Mouse (Mus musculus) lung, embryonic 16.5 days (tissue): ENCODE data around the gene AI481877. TPM values are rescaled to one million over a fixed set of nuclear protein-coding genes. Genes with fewer than 3 reads are reported as not detected.
A peak's percentile ranks its signal among the peaks of the same experiment; 100 is the strongest.

Source experiments
- ATAC-seq: fragments of 200-750 bp; cut with Nextera tagmentation; 2 replicates; pipeline ENCODE4 v1.8.0; 2017; ENCODE audit warnings: low read depth, mild to moderate bottlenecking, moderate library complexity
- H3K27ac ChIP-seq: fragments of 300-500 bp; sonication (generic); 2 replicates; pipeline ENCODE4 v1.5.1; 2014; ENCODE audit warnings: mild to moderate bottlenecking, control low read depth, low read length
- H3K27me3 ChIP-seq: fragments of 300-500 bp; sonication (generic); 2 replicates; pipeline ENCODE4 v1.6.1; 2014; ENCODE audit warnings: low read depth, low read length, mixed read lengths; ENCODE audit not compliant: control insufficient read depth, insufficient read depth
- H3K36me3 ChIP-seq: fragments of 300-500 bp; sonication (generic); 2 replicates; pipeline ENCODE4 v1.6.1; 2014; ENCODE audit warnings: low read length; ENCODE audit not compliant: control insufficient read depth, insufficient read depth
- H3K4me1 ChIP-seq: fragments of 300-500 bp; sonication (generic); replicated peaks from 2 replicates; pipeline ENCODE4 v1.6.1; 2014; ENCODE audit warnings: low read length, mixed read lengths; ENCODE audit not compliant: control insufficient read depth, insufficient read depth
- H3K4me2 ChIP-seq: fragments of 300-500 bp; sonication (generic); 2 replicates; pipeline ENCODE4 v1.6.1; 2014; ENCODE audit warnings: low read depth, low read length, control low read depth
- H3K4me3 ChIP-seq: fragments of 300-500 bp; sonication (generic); 2 replicates; pipeline ENCODE4 v1.5.1; 2014; ENCODE audit warnings: mild to moderate bottlenecking, low read length, control low read depth
- H3K9ac ChIP-seq: fragments of 300-500 bp; sonication (generic); 2 replicates; pipeline ENCODE4 v1.6.1; 2014; ENCODE audit warnings: low read length, control low read depth
- H3K9me3 ChIP-seq: fragments of 300-500 bp; sonication (generic); 2 replicates; pipeline ENCODE4 v1.6.1; 2016; ENCODE audit warnings: low read length; ENCODE audit not compliant: control insufficient read depth
- WGBS: fragments of 180-500 bp; shearing (Covaris S2); extraction: QIAGEN DNeasy Blood & Tissue Kit; methylation state at CpG from one replicate; pipeline ENCODE4 v1.1.7; 2014; 5-methylcytosine and 5-hydroxymethylcytosine counted together
- polyA plus RNA-seq: library from polyadenylated mRNA; unstranded; fragments of >200 nt; fragmentation: Nextera tagmentation; extraction: Ambion mirVana; gene quantifications from 2 replicates; pipeline ENCODE4 v1.2.1, GENCODE M21; 2015

The AI481877 gene
- polyA plus RNA-seq, 1 experiment from 2014 or later = not detected

DNA sequence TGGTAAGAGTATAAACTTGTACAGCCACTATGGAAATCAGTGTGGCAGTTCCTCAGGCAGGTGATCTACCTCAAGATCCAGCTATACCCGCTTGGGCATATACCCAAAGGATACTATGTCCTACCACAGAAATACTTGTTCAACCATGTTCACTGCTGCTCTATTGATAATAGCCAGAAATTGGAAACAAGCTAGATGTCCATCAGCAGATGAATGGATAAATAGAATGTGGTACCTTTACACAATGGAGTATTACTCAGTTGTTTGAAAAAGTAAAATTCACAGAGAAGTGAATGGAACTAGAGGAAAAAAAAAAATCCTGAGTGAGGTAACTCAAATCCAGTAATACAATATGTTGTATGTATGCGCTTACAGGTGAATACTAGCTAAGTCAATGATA is 34.6 kb downstream of the AI481877 start:
- 93% methylated on average over 2 of the region's 2 CpGs for whole genome bisulfite sequencing
- Histone ChIP-seq H3K36me3 (no peaks in the 10 kb centered on the region), H3K27me3 (no peaks in the 10 kb centered on the region), H3K4me2 (no peak overlapping the region), H3K4me1 (no peaks in the 10 kb centered on the region), H3K4me3 (no peak overlapping the region), H3K27ac (no peak overlapping the region), H3K9ac (no peak overlapping the region), H3K9me3 (no peaks in the 10 kb centered on the region)
- no peak for ATAC-seq

DNA sequence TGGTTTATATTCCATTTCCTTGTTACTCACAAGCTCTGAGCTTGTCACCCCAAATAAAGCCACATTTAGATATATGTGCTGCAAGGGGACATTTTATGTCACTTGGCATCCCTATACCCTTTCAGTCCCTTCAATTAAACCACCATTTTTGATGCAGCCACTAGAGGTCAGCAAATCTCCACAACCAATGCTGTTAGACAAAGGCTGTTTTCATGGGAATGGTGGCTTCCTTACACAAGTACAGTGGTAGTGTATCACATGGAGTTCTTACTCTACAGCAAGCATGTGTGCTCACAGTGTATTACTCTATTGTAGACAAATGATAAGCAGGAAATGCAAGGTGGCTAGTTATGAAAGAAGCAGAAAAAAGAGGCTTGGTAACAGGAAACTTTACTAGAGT is 42.4 kb downstream of the AI481877 start:
- Histone ChIP-seq H3K36me3 (no peaks in the 10 kb centered on the region), H3K27ac (no peak overlapping the region), H3K9me3 (no peaks in the 10 kb centered on the region), H3K4me3 (no peak overlapping the region), H3K4me1 (no peaks in the 10 kb centered on the region), H3K9ac (no peak overlapping the region), H3K4me2 (no peak overlapping the region), H3K27me3 (no peaks in the 10 kb centered on the region)
- peak; percentile 74 for ATAC-seq

DNA sequence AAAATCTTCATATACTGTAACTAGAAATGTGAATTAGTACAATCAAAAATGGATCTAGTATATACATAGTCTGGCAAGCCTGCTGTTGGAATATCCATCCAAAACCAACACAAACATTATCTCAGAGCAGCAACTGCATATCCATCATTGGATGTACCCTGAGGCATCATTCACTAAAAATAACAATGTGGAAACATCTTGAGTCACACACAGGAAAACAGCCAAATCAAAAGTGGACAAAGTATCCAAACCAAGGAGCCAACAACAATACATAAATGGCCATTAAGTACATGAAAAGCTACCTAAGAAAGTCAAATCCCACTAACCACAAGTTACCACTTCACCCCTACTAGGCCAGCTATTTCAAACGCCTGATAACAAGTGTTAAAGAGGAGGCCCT is 49.4 kb downstream of the AI481877 start:
- Histone ChIP-seq H3K4me2 (no peak overlapping the region), H3K27ac (0 out of 2 replicates have a peak overlapping the region, but pooled peaks have one; percentile 6), H3K4me1 (no peaks in the 10 kb centered on the region; the same call in 1 of the 2 replicates), H3K27me3 (no peaks in the 10 kb centered on the region), H3K4me3 (no peak overlapping the region), H3K9me3 (no peaks in the 10 kb centered on the region), H3K36me3 (no peaks in the 10 kb centered on the region), H3K9ac (no peak overlapping the region)
- ATAC-seq = no peak
- 19% methylated on average over 1 of the region's 1 CpGs for WGBS

DNA sequence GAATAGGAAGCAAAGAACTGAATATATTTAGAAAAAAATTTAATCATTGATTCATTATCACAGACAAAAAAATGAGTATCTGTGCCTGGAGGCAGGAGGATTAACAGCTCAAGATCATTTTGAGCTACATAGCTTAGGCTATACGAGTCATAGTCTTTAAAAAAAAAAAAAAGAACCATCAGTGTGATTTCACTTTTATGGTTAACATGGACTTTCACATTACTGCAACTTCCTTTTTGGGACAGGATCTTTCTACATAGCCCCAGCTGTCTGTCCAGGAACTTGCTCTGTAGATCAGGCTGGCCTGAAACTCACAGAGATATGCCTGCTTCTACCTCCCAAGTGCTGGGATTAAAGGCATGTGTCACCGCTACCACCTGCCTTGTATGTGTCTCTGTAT is 55.4 kb downstream of the AI481877 start:
- Histone ChIP-seq H3K9ac (no peak overlapping the region), H3K27me3 (no peaks in the 10 kb centered on the region), H3K4me3 (no peak overlapping the region), H3K36me3 (no peaks in the 10 kb centered on the region), H3K9me3 (no peaks in the 10 kb centered on the region), H3K4me2 (no peak overlapping the region), H3K27ac (no peak overlapping the region), H3K4me1 (no peaks in the 10 kb centered on the region)
- ATAC-seq = no peak
- WGBS = 74% methylated on average over 2 of the region's 2 CpGs

DNA sequence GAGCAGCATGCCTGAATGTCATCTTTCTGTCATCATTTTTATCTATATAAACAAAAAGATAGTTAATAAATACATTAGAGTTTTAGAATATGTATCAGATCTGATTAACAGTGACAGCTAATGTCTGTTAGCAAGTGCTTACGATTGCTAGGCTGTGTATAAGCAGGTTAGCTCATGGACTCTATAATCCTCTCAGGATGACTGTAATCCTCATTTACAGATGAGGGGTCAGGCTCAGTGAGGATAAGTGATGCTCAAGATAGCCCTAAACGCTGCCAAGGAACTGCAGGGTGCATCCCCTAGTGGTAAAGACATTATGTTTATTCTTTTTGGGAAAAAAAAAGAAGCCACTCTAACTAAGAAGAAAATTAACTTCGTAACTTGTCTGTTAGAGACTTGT is 69.5 kb downstream of the AI481877 start:
- Histone ChIP-seq H3K27me3 (no peaks in the 10 kb centered on the region), H3K4me1 (no peaks in the 10 kb centered on the region), H3K4me3 (no peak overlapping the region), H3K9ac (no peak overlapping the region), H3K9me3 (no peaks in the 10 kb centered on the region), H3K36me3 (no peaks in the 10 kb centered on the region), H3K4me2 (no peak overlapping the region), H3K27ac (no peak overlapping the region)
- no peak for ATAC-seq
- WGBS = 29% methylated on average over 3 of the region's 3 CpGs

DNA sequence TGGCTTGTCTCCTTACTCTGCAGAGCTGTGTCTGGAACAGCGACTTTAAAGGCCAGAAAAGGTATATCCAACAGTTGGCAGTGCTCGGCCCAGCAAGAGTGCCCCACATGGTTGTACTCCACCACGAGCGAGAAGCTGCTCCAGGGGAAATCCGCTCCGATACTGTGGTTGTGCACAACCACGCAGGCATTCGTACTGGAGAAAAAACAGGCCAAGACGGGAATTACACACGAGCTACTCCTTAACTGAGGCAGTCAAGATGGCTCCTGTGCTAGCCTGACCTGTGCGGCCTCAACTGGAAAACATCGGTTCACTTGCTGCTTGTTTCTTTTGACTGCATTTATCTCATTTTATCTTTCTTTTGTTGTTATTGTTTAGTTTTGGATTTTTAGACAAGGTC is 76.3 kb downstream of the AI481877 start:
- Histone ChIP-seq H3K4me1 (no peaks in the 10 kb centered on the region), H3K9me3 (no peaks in the 10 kb centered on the region), H3K9ac (no peak overlapping the region), H3K4me2 (no peak overlapping the region), H3K27ac (no peak overlapping the region), H3K27me3 (no peaks in the 10 kb centered on the region), H3K36me3 (no peaks in the 10 kb centered on the region), H3K4me3 (no peak overlapping the region)
- ATAC-seq = no peak
- WGBS = 72% methylated on average over 12 of the region's 12 CpGs

DNA sequence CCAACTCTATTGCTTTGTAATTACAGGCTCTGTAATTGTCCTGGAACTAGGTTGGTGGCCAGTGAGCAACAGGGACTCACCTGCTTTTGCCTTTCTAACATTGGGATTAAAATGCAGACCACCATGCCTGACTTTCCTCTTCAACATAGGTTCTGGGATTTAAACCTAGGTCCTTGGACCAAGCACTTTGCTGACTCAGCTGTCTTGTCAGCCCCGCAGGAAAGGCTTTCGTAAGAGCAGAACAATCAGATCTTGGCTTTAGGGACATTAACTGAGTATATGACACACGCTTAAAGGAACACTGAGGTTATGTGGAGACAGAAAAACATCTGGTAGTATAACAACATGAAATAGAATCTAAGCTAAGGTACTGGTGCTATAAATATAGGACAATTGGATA is 80.9 kb downstream of the AI481877 start:
- no peaks in the 10 kb centered on the region for H3K9me3 ChIP-seq
- no peak for ATAC-seq
- no peak overlapping the region for H3K9ac ChIP-seq
- H3K4me1 ChIP-seq = no peaks in the 10 kb centered on the region
- no peaks in the 10 kb centered on the region for H3K36me3 ChIP-seq
- no peak overlapping the region for H3K4me3 ChIP-seq
- H3K27me3 ChIP-seq = no peaks in the 10 kb centered on the region
- 78% methylated on average over 3 of the region's 3 CpGs for WGBS
- H3K4me2 ChIP-seq = no peak overlapping the region
- no peak overlapping the region for H3K27ac ChIP-seq

DNA sequence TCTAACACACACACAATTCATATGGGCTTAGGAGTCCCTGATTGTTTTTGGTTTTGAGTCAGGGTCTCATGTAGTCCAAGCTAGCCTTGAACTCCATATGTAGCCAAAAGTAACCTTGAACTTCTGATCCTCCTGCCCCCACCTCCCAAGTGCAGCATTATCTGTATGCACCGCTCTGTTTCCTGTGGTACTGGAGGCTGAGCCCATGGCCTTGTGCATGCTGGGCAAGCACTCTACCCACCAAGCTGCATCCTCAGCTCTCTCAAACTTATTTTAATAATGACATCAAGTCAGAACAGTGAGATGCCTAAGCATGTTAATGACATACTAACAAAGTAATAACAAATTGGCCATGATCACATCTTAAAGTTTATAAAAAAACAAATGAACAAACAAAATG is 87.7 kb downstream of the AI481877 start:
- Histone ChIP-seq H3K27ac (no peak overlapping the region), H3K4me1 (no peaks in the 10 kb centered on the region), H3K4me2 (no peak overlapping the region), H3K9ac (no peak overlapping the region), H3K27me3 (no peaks in the 10 kb centered on the region), H3K36me3 (no peaks in the 10 kb centered on the region), H3K4me3 (no peak overlapping the region), H3K9me3 (no peaks in the 10 kb centered on the region; the same call in 1 of the 2 replicates)
- no peak for ATAC-seq
- WGBS = 94% methylated on average over 1 of the region's 1 CpGs

DNA sequence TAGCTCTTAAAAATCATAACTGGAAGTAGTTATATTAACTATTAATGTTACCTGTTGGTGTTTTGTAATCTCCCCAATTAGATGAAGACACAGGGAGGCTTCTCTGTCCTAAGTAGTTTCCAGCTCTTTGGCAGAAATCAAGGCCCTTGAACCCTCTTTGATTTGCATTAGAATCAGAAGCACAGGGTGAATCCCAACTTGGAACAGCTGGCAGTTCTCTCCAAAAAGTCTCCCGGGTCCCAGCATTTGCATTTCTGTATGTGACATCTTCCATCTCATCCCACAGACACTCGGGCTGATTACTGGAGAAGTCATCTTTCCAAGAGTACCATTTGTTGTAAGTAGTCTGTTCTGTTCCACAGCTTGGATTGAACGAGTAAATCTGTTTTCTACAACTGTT is 91.6 kb downstream of the AI481877 start:
- no peak for ATAC-seq
- Histone ChIP-seq H3K27ac (no peak overlapping the region), H3K4me3 (no peak overlapping the region), H3K4me1 (no peaks in the 10 kb centered on the region), H3K9me3 (no peaks in the 10 kb centered on the region; the same call in 1 of the 2 replicates), H3K27me3 (no peaks in the 10 kb centered on the region), H3K4me2 (no peak overlapping the region), H3K9ac (no peak overlapping the region), H3K36me3 (no peaks in the 10 kb centered on the region)
- 41% methylated on average over 3 of the region's 3 CpGs for WGBS

DNA sequence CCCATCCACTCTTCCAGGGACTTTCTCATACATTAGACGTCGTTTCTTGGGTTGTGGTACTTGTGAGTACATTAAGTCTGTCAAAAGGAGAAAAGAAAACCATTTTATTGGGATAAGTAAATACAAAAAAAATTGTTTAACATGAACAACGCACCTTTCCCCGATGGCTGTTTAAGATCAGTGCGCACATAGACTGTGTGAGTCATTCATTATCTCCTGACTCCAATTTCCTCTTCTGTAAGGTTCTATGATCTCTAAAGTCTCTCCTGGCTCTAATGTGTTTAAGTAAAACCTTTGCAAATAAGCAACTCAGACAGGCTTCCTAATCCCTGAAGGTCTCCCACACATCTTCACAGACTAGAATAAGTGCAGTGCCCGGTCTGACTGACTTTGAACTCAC is 94.9 kb downstream of the AI481877 start:
- Histone ChIP-seq H3K9me3 (no peaks in the 10 kb centered on the region), H3K36me3 (0 out of 2 replicates have a peak, but pooled peaks cover 3% of the 10 kb centered on the region), H3K27me3 (no peaks in the 10 kb centered on the region), H3K4me1 (no peaks in the 10 kb centered on the region), H3K27ac (no peak overlapping the region), H3K4me2 (no peak overlapping the region), H3K9ac (no peak overlapping the region), H3K4me3 (no peak overlapping the region)
- no peak for ATAC-seq
- 61% methylated on average over 6 of the region's 6 CpGs for WGBS
